Mouse (Mus musculus) G1E-ER4 (cell line): Measurements from ENCODE around the gene Trmt5. TPM values are rescaled to one million over a fixed set of nuclear protein-coding genes. Genes with fewer than 3 reads are reported as not detected.

Source experiments
- GATA1 ChIP-seq: IDR thresholded peaks from one replicate; pipeline ENCODE4 v1.8.0; 2012; ENCODE audit warnings: low read length, inconsistent platforms
- polyA plus RNA-seq: library from polyadenylated mRNA; stranded (reverse); fragments of >175 nt; gene quantifications from 2 replicates; pipeline ENCODE4 v1.2.3, GENCODE M21; 2012

The Trmt5 gene
- polyA plus RNA-seq, 1 experiment, result 3.2 TPM

DNA sequence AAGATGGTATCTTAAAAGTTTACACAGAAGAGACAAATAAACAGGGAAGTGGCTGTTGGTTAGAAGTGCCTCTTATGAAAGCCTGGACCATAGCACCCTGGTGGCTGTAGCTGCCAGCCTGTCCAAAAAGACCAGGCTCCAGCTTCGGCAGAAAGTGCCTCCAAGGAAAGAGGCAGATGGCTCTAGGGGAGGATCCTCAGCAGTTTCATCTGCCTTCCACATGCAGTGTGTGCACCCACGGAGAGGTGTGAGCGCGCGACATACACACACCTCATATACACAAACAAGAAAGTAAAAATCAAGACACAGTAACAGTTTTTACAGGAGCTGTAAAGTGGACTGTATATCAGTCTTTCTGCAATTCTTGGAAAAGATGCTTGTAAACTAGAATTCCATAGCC is 12.1 kb upstream of the Trmt5 start:
- no peak for TF ChIP-seq GATA1

DNA sequence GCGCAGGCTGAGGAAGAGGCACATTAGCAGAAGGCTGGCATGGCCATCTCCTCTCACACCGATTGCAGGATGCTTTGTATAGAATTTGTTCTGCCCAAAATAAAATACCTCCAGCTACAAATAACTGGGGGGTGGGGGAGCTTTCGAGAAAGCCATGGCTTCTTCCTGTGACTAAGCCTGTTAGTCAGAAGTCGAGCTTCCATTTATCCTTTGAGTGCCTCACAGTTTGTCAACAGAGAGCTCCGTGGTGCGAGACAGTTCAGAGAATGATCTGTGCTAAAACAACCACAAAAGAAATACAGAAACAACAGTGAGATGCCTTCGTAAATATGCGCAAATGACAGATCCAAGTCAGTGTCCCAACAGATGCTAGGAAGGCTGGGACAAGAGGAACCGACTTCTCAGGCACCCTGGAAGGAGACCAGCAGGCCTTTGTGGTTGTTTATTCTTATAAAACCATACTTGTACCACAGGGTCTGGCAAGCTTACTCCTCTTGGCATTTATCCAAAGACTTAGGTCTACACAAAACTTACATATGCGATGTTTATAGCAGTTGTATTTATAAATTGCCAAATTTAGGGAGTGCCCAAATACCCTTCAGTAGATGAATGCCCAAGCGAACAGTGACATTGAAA is 9.1 kb upstream of the Trmt5 start:
- no peak for TF ChIP-seq GATA1

- TF ChIP-seq GATA1, result no peak
These were observed 8.4 kb upstream of the Trmt5 start for GRCm38 (mm10) chr12:73294884-73295283.

DNA sequence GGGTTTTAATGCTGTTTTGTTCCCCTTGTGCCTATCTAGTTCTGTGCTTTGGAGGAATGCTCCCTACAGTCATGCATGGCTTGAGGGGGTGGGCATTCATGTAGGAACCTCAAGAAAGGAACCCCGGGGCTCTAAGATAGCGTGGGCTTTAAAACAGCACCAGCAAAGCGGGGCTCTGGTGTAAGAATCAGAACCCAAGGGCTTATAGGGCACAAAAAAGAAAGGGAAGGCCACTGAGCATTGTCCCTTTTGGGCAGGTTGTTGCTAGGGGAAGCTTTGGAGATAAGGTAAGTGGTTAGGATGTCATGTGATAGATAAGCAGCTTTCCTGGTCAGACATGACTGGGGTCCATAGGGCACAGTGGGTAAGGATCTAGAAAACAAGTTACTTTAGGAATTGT is 2.1 kb upstream of the Trmt5 start:
- no peak for TF ChIP-seq GATA1

DNA sequence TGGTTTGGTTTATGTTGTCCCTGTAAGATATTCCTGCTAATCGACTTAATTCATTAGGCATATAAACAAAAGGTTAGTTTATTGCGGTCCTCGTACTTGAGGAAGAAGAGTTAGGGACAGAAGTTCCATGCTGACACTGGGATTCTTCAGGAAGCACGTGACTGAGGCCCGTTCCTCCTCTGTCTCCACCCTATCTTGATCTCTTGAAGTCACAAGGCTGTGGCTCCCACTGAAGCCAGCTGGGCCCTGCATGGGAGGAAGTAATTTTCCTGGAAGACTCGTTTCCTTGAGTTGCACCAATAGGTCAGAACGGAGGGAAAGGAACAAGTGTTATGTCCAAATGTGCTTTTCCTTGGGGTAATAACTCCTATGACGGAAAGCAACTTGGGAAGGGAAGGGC is 1.1 kb upstream of the Trmt5 start:
- no peak for TF ChIP-seq GATA1

DNA sequence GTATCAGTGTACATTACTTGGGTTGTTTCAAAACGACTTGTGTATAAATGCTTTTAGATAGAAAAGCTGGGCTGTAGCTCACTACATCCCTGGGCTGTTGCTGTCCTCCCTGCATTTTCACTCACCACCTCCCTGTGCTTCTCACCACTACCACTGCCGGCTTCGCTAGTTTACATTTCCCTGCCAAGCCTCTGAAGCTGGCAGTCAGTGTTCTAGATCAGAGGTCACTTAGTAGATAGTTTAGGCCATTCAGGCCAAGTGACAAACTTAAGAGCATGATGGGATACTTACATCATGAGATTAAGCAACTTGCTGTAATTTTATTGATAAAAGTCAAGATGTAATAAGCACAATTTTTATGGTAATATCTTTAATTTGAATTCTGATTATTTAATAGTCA is 11.6 kb downstream of the Trmt5 start:
- TF ChIP-seq GATA1, result no peak

GRCm38 (mm10) chr12:73269933-73270332 is 16.6 kb downstream of the Trmt5 start:
- TF ChIP-seq GATA1, result no peak

GRCm38 (mm10) chr12:73269531-73269930 is 17.0 kb downstream of the Trmt5 start:
- TF ChIP-seq GATA1, result no peak

- TF ChIP-seq GATA1, result no peak
These were observed 18.0 kb downstream of the Trmt5 start for GRCm38 (mm10) chr12:73268497-73268896.

GRCm38 (mm10) chr12:73266597-73266996 is 19.9 kb downstream of the Trmt5 start:
- no peak for TF ChIP-seq GATA1

- no peak for TF ChIP-seq GATA1
These were observed 21.0 kb downstream of the Trmt5 start for GRCm38 (mm10) chr12:73265381-73265978.

DNA sequence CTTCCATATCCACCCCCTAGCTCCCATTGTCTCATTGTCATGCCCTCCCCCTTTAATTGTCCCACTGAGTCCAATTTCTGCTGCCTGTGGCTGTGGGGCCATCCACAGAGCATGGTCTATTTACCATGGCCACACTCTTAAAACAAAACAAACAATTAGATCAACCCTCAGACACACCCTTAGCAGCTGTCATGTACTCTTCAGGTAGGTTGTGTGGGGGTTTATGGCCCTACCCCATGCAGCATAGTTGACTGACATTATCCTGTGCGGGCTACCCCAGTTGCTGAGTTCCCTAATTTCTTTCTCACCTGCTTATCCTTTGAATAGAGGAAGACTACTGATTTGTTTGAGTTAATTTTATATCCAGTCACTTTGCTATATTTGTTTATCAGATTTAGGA is 26.2 kb downstream of the Trmt5 start:
- TF ChIP-seq GATA1, result no peak

DNA sequence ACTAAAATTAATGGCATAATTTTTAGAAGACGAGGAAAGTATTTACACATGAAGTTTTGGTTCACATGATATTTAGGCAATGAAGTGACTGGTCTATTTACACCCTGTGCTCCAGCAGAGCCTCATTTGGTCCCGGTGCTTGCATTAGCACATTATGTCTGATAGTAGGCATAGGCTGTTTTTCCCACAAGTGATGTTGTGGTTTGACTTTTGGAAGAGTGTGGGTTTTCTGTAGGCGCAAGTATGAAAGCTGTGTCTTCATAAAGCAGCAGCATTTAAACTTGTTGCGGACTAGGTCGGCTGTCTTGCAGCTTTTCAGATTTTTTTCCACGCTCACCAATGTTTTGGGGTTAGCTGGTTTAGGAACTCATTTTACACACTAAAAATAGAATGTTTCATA is 27.2 kb downstream of the Trmt5 start:
- TF ChIP-seq GATA1, result no peak

GRCm38 (mm10) chr12:73255006-73255405 is 31.5 kb downstream of the Trmt5 start:
- no peak for TF ChIP-seq GATA1

GRCm38 (mm10) chr12:73245687-73246086 is 40.8 kb downstream of the Trmt5 start:
- no peak for TF ChIP-seq GATA1

- TF ChIP-seq GATA1, result no peak
These were observed 44.5 kb downstream of the Trmt5 start for GRCm38 (mm10) chr12:73241960-73242359.

- no peak for TF ChIP-seq GATA1
These were observed 53.9 kb downstream of the Trmt5 start for GRCm38 (mm10) chr12:73232586-73232985.
